Mouse (Mus musculus): ENCODE measurements around the gene Pxn.
"Not testable (repeated sequence)": the region's sequence is repeated elsewhere in the genome, so short reads cannot be mapped to it uniquely, and the experiment has no call there.

The Pxn gene

GRCm38 (mm10) chr5:115551386-115551785 lies 44.9 kb downstream of the Pxn start:
- no peak for DNase-seq (ENCODE audit: low spot score in 2 of 2)

GRCm38 (mm10) chr5:115551799-115552198 lies 45.3 kb downstream of the Pxn start:
- no peak for DNase-seq (ENCODE audit: low spot score in 2 of 2)

GRCm38 (mm10) chr5:115553801-115554420 lies 47.4 kb downstream of the Pxn start:
- DNase-seq (ENCODE audit: low spot score in 2 of 2), result no peak

- no peak for DNase-seq (ENCODE audit: low spot score in 2 of 2)
These were observed 48.2 kb downstream of the Pxn start for GRCm38 (mm10) chr5:115554536-115555291.

- peak; percentile 52 to 77 for DNase-seq (ENCODE audit: low spot score in 2 of 2)
These were observed 49.7 kb downstream of the Pxn start for GRCm38 (mm10) chr5:115556217-115556616.

GRCm38 (mm10) chr5:115558182-115558794 lies 51.8 kb downstream of the Pxn start:
- DNase-seq (ENCODE audit: low spot score in 2 of 2), result no peak

- DNase-seq (ENCODE audit: low spot score in 2 of 2), result peak; percentile 100
These were observed 53.0 kb downstream of the Pxn start, which contains the start of gene Rplp0 for GRCm38 (mm10) chr5:115559237-115560101. Gene Rplp0 (plus strand): TSS chr5:115559467.

GRCm38 (mm10) chr5:115560336-115560905 lies 53.9 kb downstream of the Pxn start:
- no peak for DNase-seq (ENCODE audit: low spot score in 2 of 2)

- DNase-seq (ENCODE audit: low spot score in 2 of 2), result no peak
These were observed 57.5 kb downstream of the Pxn start for GRCm38 (mm10) chr5:115563771-115564585.

GRCm38 (mm10) chr5:115564737-115565393 lies 58.4 kb downstream of the Pxn start, which contains the start of gene Gcn1l1:
Gene Gcn1l1 (plus strand): TSS chr5:115565254.
- DNase-seq (ENCODE audit: low spot score in 2 of 2), result peak; percentile 79 to 82

GRCm38 (mm10) chr5:115565403-115565802 lies 58.9 kb downstream of the Pxn start:
- DNase-seq (ENCODE audit: low spot score in 2 of 2), result no peak

- DNase-seq (ENCODE audit: low spot score in 2 of 2), result no peak
These were observed 62.2 kb downstream of the Pxn start for GRCm38 (mm10) chr5:115568681-115569080.

- DNase-seq (ENCODE audit: low spot score in 2 of 2), result no peak
These were observed 62.8 kb downstream of the Pxn start for GRCm38 (mm10) chr5:115569308-115569707.

- no peak for DNase-seq (ENCODE audit: low spot score in 2 of 2)
These were observed 63.2 kb downstream of the Pxn start for GRCm38 (mm10) chr5:115569721-115570120.

- no peak for DNase-seq (ENCODE audit: low spot score in 2 of 2)
These were observed 64.6 kb downstream of the Pxn start for GRCm38 (mm10) chr5:115571086-115571485.

GRCm38 (mm10) chr5:115572679-115573535 lies 66.4 kb downstream of the Pxn start:
- DNase-seq (ENCODE audit: low spot score in 2 of 2), result no peak

GRCm38 (mm10) chr5:115574992-115575391 lies 68.5 kb downstream of the Pxn start:
- DNase-seq (ENCODE audit: low spot score in 2 of 2), result no peak

GRCm38 (mm10) chr5:115577686-115578085 lies 71.2 kb downstream of the Pxn start:
- DNase-seq (ENCODE audit: low spot score in 2 of 2), result not testable (repeated sequence)

GRCm38 (mm10) chr5:115578922-115579321 lies 72.4 kb downstream of the Pxn start:
- DNase-seq (ENCODE audit: low spot score in 2 of 2), result no peak

Data from urinary bladder, postnatal 4 days (tissue).